Mouse (Mus musculus): ENCODE results near the gene Iffo2.

The Iffo2 gene

DNA sequence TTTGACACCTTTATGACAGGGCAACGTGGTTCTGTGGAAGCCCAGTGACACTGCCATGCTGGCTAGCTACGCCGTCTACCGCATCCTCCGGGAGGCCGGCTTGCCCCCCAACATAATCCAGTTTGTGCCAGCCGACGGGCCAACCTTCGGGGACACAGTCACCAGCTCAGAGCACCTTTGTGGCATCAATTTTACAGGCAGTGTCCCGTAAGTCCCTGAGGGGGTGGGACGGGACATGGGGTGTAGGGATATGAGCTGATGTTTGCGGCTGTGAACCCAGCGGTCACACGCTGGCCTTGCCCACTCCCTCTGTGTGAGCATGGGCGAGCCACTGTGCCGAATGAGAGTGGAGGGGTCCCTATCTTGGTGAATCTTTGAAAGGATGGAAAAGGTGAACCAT, 108.0 kb downstream of the Iffo2 start:
- DNase-seq (ENCODE audit: extremely low spot score, low read depth, low spot score), result no peak

DNA sequence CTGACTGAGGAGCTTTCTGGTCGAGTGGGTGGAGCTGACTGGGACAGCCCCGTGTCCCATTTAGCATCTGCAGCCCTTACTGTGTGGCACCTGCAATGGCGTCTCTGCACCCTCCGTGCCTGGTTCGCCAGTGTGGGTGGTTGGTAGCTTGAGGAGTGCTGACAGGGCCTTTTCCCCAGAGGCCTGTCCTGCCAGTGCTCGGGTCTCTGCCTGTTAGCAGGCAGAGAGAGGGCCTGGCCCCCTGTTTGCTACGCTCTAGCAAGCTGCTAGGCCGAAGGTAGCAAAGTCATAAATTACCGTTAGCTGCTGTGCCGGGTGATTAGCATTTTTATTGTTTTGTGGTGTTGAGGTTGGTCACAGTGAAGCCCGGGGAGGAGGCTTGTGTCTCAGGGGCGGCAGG, 109.5 kb downstream of the Iffo2 start:
- DNase-seq (ENCODE audit: extremely low spot score, low read depth, low spot score), result no peak

DNA sequence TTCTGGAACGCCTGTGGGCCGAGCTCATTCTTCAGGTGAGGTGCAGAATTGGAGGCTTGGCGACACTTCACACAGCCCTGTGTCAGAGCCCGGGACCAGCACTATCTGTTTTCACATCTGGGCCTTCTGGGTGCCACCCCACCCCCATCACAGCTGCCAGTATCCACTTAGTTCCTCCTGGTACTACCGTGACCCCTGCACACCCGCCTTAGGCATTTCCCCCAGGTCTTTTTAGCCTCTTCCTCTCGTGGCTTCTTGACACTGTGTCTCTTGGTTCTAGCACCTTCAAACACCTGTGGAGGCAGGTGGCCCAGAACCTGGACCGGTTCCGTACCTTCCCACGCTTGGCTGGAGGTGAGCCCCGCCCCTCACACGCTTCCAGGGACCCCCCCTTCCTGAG, 110.0 kb downstream of the Iffo2 start:
- no peak for DNase-seq (ENCODE audit: extremely low spot score, low read depth, low spot score)

DNA sequence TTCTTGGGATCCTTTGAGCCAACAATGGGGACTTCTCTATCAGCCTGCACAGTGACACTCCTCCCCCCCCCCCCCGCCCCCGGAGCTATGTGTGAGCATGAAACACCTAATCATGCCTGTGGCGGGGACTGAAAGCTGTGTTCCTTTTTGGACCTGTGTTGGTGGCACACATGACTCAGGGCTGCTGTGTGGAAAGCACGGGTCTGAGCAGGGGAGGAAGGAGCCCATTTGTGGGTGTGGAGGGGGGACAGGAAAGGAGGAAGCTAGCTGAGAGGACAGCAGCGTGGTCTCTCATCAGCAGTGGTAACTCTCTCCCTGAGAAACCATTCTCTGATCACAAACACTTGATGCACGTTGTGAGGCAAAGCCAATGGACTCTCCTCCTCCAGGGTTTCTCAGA, 110.4 kb downstream of the Iffo2 start:
- DNase-seq (ENCODE audit: extremely low spot score, low read depth, low spot score), result no peak

DNA sequence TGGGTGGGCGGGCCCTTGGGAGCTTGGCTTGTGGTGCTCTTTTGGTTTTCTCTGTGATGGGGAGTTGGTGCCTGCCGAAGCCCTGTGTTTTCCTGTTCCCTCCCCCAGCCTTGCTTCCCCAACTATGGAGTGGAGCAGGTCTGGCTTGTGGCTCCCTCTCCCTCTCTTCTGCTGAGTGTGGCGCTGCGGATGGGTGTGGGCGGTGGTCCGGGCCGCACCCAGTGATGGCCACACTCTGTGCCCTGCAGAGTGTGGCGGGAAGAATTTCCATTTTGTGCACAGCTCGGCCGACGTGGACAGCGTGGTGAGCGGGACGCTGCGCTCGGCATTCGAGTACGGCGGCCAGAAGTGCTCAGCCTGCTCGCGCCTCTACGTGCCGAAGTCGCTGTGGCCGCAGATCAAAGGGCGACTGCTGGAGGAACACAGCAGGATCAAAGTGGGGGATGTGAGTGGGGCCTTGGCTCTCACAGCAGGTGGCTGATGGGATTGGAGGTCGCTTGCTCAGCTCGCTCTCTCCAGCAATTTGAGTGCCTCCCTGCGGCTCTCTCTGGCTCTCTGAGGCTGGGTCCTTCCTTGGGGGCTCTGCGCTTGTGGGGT, 111.6 kb downstream of the Iffo2 start:
- DNase-seq (ENCODE audit: extremely low spot score, low read depth, low spot score), result no peak

DNA sequence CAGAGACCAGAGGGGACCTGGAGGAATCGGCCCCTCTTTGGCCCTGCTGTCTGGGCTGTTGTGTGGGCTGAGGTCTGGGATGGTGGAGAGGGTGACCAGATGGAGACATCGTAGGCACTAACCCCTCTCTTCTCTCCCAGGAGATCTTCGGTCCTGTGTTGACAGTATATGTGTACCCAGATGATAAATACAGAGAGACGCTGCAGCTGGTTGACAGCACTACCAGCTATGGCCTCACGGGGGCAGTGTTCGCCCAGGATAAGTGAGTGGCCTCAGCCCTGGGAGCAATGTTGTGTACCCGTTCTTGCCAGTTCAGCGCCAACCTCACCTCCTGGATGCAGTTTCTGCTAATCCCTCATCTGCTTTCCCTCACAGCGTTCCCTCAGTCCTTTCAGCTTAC, 113.6 kb downstream of the Iffo2 start:
- no peak for DNase-seq (ENCODE audit: extremely low spot score, low read depth, low spot score)

DNA sequence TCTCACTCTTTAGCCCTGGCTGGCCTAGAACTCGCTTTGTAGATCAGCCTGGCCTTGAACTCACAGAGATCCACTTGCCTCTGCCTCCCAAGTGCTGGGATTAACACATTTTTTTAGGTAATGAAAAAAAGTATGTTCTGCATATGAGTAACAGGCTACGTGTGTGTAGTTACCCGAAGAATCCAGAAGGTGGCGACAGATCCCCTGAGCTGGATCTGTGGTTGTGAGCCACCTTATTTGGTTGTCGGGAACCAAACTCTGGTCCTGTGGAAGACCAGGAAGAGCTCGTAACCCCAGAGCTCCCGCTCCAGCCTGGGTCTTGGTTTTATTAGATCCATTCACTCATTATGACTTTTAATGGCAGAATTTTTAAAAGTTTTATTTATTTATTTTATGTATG, 116.6 kb downstream of the Iffo2 start:
- DNase-seq (ENCODE audit: extremely low spot score, low read depth, low spot score), result no peak

DNA sequence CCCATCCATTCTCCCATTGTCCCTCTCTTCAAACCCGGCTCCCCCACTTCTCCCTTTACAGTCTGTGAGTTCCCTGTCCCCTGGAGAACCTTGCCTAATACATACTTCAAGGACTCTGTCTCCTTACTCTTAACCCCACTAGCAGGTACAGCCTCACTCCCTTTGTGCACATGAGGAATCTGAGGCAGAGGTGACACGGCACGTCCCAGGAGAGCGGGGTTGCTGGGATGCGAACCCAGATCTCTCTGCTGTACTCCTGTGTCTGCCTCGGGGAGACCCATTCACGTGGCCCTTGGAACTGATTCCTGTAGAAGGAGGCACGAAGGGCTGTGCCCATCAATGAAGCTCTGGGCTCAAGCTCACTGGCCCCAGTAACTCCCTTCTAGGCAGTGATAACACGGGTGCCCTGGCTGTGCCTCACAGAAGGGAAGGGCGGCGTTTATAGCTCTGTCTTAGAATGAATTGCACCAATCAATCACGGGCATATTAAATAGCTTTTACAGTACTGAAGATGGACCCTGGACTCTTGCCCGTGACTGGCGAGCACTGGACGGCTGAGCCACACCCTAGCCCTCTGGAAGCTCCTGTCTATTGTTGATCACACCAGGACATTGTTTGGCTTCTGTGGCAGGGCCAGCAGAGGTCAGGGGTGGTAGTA, 119.9 kb downstream of the Iffo2 start:
- DNase-seq (ENCODE audit: extremely low spot score, low read depth, low spot score), result no peak

DNA sequence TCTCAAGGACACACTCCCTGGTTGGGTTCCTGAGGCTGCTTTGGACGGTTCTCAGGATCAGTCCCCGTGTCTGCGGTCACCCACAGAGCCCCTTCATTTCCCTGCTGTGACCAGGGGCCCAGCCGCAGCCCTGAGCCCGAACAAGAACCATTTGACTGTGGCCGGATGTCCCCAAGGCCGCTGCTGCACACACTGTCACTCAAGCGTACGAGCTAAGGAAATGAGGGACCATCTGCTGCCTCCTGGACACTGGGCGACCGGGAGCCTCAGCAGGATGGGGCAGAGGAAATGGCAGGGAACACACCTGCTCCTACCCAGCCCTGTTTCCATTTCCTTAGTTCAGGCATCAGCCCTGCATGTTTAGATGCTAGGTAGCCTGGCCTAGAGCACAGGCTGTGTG, 120.6 kb downstream of the Iffo2 start:
- DNase-seq (ENCODE audit: extremely low spot score, low read depth, low spot score), result no peak

DNA sequence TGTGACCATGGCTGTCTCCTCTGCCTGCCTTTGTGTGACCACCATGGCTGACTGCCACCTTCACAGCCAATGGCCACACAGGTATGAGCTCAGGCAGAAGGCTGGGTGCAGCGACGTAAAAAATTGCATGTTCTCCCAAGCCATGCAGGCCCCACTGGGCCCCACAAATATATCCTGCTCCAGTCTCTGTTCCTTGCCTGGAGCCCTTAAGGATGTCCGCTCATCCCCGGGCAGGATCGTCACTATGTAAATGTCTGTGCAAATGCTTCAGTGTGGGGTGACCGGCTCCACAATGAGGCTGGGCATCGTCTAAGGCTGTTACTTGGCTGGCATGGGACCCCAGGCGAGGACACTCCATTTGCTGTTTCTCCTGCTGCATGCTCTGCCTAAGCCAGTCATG, 122.9 kb downstream of the Iffo2 start, which contains the start of gene Tas1r2:
TSS of gene Tas1r2 (plus strand) at position 301 of the 400 bp plus-strand sequence.
- no peak for DNase-seq (ENCODE audit: extremely low spot score, low read depth, low spot score)

DNA sequence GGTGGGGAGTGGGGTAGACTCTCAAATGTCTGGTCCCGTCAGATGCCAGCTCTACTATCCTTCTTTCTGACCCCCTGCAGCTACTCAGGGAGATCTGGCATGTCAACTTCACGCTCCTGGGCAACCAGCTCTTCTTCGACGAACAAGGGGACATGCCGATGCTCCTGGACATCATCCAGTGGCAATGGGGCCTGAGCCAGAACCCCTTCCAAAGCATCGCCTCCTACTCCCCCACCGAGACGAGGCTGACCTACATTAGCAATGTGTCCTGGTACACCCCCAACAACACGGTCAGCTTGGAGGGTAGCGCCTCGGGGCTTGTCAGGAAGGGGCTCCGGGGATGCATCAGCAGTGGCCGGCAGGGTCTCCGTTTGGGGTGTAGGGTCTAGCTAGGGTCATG, 131.5 kb downstream of the Iffo2 start:
- DNase-seq (ENCODE audit: extremely low spot score, low read depth, low spot score), result no peak

DNA sequence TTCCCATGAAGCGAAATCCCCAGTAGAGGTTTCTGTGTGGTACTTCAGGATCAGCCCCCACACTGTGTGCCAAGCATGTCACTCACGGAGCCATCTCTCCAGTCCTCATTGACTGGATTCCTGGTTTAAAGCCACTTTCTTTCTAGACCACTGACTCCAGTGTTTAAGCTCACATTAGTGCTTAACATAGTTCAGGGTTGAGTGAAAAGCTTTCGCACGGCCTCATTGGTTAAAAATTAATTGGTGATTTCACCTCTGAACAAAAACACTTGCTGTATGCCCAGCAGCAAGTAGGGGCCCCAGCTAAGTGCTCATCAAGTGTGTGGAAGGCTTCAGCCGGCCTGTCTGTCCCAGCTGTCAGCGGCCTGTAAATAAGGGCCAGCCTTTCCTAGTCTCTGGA, 137.3 kb downstream of the Iffo2 start:
- DNase-seq (ENCODE audit: extremely low spot score, low read depth, low spot score), result no peak

DNA sequence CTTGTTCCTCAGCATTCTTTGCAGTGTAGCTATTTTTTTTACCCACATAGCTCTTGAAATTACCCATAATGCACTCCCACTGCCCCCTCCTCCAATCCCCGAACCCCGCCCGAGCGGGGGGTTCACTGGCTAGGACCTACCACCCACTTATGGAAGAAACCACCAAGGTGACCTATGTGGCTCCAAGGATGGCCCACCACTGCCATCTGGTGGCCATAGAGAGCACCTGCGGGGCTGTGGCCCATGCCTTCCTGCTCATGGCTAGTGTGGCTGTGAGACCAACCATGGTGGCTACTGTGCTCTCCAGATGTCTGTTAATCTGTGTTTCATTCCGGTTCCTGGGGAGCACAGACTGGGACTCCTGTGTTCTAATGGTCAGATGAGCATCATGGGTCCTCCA, 139.5 kb downstream of the Iffo2 start:
- peak; percentile 30 for DNase-seq (ENCODE audit: extremely low spot score, low read depth, low spot score)

Measured in hindlimb bud, embryonic 11.5 days (tissue).